Mouse (Mus musculus) myocyte (in vitro differentiated cells): ENCODE results near the gene a. TPM values are rescaled to one million over a fixed set of nuclear protein-coding genes. Genes with fewer than 3 reads are reported as not detected.
"Not testable (repeated sequence)": the region's sequence is repeated elsewhere in the genome, so short reads cannot be mapped to it uniquely, and the experiment has no call there.

Experiments used
- H3K27me3 ChIP-seq: one replicate; pipeline ENCODE4 v1.6.1; 2011; ENCODE audit not compliant: control insufficient read depth, insufficient read depth, insufficient read length
- H3K36me3 ChIP-seq: one replicate; pipeline ENCODE4 v1.6.1; 2011; ENCODE audit not compliant: control insufficient read depth, insufficient read depth
- H3K4me2 ChIP-seq: one replicate; pipeline ENCODE4 v1.6.1; 2011; ENCODE audit warnings: low read depth, control low read depth
- H3K4me3 ChIP-seq: one replicate; pipeline ENCODE4 v1.5.1; 2011; ENCODE audit warnings: mild to moderate bottlenecking, control low read depth, moderate library complexity
- H3K79me2 ChIP-seq: one replicate; pipeline ENCODE4 v1.6.1; 2011; ENCODE audit not compliant: control insufficient read depth, insufficient read depth
- H3ac ChIP-seq: one replicate; pipeline ENCODE4 v1.6.1; 2011; ENCODE audit not compliant: control insufficient read depth, insufficient read length
- CEBPB ChIP-seq: IDR thresholded peaks from 2 replicates; pipeline ENCODE4 v1.6.1; 2011; ENCODE audit warnings: mild to moderate bottlenecking, moderate library complexity; ENCODE audit not compliant: poor library complexity, insufficient read depth, severe bottlenecking
- E2F4 ChIP-seq: IDR thresholded peaks from one replicate; pipeline ENCODE4 v1.6.1; 2011; ENCODE audit warnings: mild to moderate bottlenecking, control low read depth, moderate library complexity; ENCODE audit not compliant: insufficient read depth
- MAX ChIP-seq: IDR thresholded peaks from one replicate; pipeline ENCODE4 v1.6.1; 2011; ENCODE audit warnings: low read depth, mild to moderate bottlenecking, control low read depth
- MYOD1 ChIP-seq, 3 experiments: IDR thresholded peaks; one replicate each; pipeline ENCODE4 v1.6.1; 2011; ENCODE audit warnings: control low read depth in 2 of 3, low read depth in 2 of 3, mild to moderate bottlenecking in 2 of 3, moderate library complexity in 1 of 3; ENCODE audit not compliant: insufficient read length in 2 of 3, control insufficient read depth in 1 of 3
- MYOG ChIP-seq, 3 experiments: IDR thresholded peaks; one replicate each; pipeline ENCODE4 v1.6.1; 2011; ENCODE audit warnings: control low read depth in 2 of 3, low read depth in 2 of 3, mild to moderate bottlenecking in 2 of 3; ENCODE audit not compliant: insufficient read length in 2 of 3, control insufficient read depth in 1 of 3, insufficient read depth in 1 of 3
- POLR2A ChIP-seq: IDR thresholded peaks from one replicate; pipeline ENCODE4 v1.6.1; 2011; ENCODE audit warnings: low read depth, mild to moderate bottlenecking, control low read depth, moderate library complexity; ENCODE audit not compliant: insufficient read length
- POLR2AphosphoS2 ChIP-seq: IDR thresholded peaks from one replicate; pipeline ENCODE4 v1.6.1; 2011; ENCODE audit warnings: low read depth, control low read depth; ENCODE audit not compliant: insufficient read length
- REST ChIP-seq: IDR thresholded peaks from one replicate; pipeline ENCODE4 v1.6.1; 2011; ENCODE audit warnings: mild to moderate bottlenecking, control low read depth, moderate library complexity; ENCODE audit not compliant: insufficient read depth, insufficient read length
- SRF ChIP-seq: IDR thresholded peaks from one replicate; pipeline ENCODE4 v1.6.1; 2011; ENCODE audit warnings: low read depth; ENCODE audit not compliant: control insufficient read depth, insufficient read length
- TCF12 ChIP-seq: IDR thresholded peaks from one replicate; pipeline ENCODE4 v1.6.1; 2011; ENCODE audit warnings: mild to moderate bottlenecking, control low read depth; ENCODE audit not compliant: poor library complexity, insufficient read depth, severe bottlenecking
- TCF3 ChIP-seq: IDR thresholded peaks from one replicate; pipeline ENCODE4 v1.6.1; 2011; ENCODE audit warnings: low read depth, control low read depth; ENCODE audit not compliant: insufficient read length
- USF1 ChIP-seq: IDR thresholded peaks from one replicate; pipeline ENCODE4 v1.6.1; 2011; ENCODE audit warnings: low read depth, mild to moderate bottlenecking, control low read depth, moderate library complexity
- polyA plus RNA-seq: library from polyadenylated mRNA; unstranded; fragments of >200 nt; fragmentation: generic; extraction: Trizol; gene quantifications from one replicate; pipeline ENCODE4 v1.2.1, GENCODE M21; 2012; ENCODE audit warnings: missing spikeins

Gene a
- polyA plus RNA-seq, 1 experiment = not detected

DNA sequence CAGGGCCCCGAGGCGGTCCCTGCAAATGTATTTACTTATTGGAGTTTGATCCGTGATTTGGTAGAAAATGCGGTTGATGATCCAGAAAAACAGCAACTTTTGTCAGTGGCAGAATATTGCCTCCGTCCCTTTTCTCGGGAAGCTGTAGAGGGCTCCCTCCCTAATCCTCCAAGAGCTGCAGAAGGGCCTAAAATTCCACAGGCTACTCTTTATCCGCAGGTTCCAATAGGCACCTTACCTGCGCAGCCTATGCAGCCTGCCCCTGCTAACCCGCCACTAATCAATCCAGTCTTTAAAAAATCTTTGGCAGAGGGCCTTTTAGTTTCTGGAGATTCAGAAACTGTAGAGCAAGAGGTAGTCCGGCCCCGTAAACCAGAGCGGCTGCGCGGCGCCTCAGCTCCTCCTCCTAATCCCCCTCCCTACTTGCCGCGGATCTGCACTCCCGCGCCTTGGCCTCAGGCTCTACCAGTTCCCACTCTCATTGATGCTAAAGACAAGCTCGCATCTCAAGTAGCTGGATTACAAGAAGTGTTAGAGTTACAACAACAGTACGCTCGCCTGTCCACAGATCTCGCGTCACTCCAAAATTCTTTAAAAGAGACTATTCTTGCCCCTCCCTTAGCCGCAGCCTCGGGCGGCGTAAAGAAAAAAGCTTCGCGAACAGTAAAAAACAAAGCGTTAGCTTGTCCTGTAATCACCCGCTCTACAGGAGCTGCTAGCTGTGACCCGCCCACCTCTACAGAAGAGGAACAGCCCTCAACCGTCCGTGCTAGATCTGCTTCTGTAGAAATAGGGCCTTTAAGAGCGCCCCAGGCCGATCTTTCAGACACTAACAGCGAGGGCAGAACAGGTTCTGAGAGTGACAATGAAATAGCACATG lies 227.8 kb downstream of the a start:
- Histone ChIP-seq H3K27me3 (no peaks in the 10 kb centered on the region), H3K79me2 (no peaks in the 10 kb centered on the region), H3K4me3 (no peak overlapping the region), H3K4me2 (peak overlapping the region; percentile 56), H3ac (no peak overlapping the region), H3K36me3 (no peaks in the 10 kb centered on the region)
- TF ChIP-seq REST (no peak), POLR2A (no peak), TCF12 (no peak), POLR2AphosphoS2 (no peak), MYOD1 (IDR thresholded peaks at IDR 0.05; ENCODE audit: control insufficient read depth in 1 of 3, insufficient read length in 2 of 3, low read depth in 2 of 3) (no peak), E2F4 (no peak), MYOG (IDR thresholded peaks at IDR 0.05; ENCODE audit: control insufficient read depth in 1 of 3, insufficient read depth in 1 of 3, insufficient read length in 2 of 3, low read depth in 2 of 3) (no peak), CEBPB (no peak), USF1 (no peak), TCF3 (no peak), SRF (no peak), MAX (no peak)

DNA sequence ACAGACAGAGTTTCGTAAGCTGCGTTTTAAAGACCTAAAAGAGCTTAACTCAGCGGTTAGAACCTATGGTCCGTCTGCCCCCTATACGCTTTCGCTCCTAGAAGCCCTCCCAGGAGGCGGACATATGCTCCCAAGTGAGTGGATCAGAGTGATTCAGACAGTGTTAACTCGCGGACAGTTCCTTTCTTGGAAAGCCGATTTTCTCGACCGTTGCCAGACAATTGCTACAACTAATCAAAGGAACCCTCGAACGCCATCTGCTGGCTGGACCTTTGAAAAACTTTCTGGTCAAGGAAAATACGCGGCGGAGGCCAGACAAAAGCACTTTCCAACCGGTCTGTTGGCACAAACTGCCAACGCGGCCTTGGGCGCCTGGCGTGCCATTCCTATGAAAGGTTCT lies 228.5 kb downstream of the a start:
- Histone ChIP-seq H3ac (no peak overlapping the region), H3K27me3 (no peaks in the 10 kb centered on the region), H3K4me2 (peak overlapping the region; percentile 56), H3K36me3 (no peaks in the 10 kb centered on the region), H3K4me3 (no peak overlapping the region), H3K79me2 (no peaks in the 10 kb centered on the region)
- TF ChIP-seq TCF12 (no peak), MYOG (IDR thresholded peaks at IDR 0.05; ENCODE audit: control insufficient read depth in 1 of 3, insufficient read depth in 1 of 3, insufficient read length in 2 of 3, low read depth in 2 of 3) (no peak), POLR2A (no peak), SRF (no peak), MYOD1 (IDR thresholded peaks at IDR 0.05; ENCODE audit: control insufficient read depth in 1 of 3, insufficient read length in 2 of 3, low read depth in 2 of 3) (no peak), USF1 (no peak), E2F4 (no peak), TCF3 (no peak), REST (no peak), MAX (no peak), CEBPB (no peak), POLR2AphosphoS2 (no peak)

DNA sequence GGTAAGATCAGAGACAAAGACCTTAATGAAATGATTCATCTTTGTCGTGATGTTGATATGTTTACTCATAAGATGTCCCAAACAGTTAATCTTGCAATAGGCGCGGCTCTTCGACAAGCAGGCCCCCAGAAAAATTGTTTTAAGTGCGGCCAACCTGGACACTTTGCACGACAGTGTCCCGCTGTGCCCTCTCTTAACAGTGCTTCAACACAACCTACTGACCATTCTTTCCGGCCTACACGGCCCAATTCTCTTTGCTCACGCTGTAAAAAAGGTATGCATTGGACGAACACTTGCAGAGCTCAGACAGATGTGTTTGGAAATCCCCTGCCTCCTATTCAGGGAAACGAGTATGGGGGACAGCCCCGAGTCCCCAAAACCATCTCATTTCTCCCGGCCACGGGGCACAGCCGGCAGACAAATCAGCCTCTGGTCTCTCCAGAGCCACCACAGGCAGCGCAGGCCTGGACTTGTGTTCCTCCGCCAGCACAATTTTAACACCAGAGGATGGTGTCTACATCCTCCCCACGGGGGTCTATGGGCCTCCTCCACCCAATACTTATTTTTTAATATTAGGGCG lies 229.1 kb downstream of the a start:
- not testable (repeated sequence) for H3ac ChIP-seq, H3K27me3 ChIP-seq, H3K79me2 ChIP-seq, H3K36me3 ChIP-seq, H3K4me3 ChIP-seq, H3K4me2 ChIP-seq

DNA sequence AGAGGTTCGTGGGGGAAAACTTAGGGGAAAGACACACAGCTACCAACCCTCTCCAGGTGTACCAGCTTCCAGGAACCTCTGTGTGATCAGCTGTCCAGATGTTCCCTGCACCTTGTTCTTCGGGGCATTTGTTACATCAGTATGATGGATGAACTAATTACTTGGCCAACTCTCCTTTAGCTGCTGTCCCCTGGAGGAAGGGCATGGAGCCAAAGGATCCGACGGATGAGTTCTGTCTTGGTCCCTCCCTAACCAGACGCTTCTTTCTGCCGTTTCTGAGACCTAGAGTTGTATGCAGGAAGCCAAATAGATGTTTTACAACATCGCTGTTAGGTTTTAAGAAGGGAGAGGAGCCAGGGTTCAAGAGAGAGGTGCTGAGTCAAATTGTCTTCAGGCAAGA lies 239.6 kb downstream of the a start:
- no peaks in the 10 kb centered on the region for H3K79me2 ChIP-seq
- H3ac ChIP-seq = no peak overlapping the region
- H3K27me3 ChIP-seq = no peaks in the 10 kb centered on the region
- no peak overlapping the region for H3K4me2 ChIP-seq
- H3K36me3 ChIP-seq = no peaks in the 10 kb centered on the region
- TF ChIP-seq MYOG (IDR thresholded peaks at IDR 0.05; ENCODE audit: control insufficient read depth in 1 of 3, insufficient read depth in 1 of 3, insufficient read length in 2 of 3, low read depth in 2 of 3) (no peak), TCF3 (no peak), CEBPB (no peak), USF1 (no peak), E2F4 (no peak), TCF12 (no peak), POLR2AphosphoS2 (no peak), SRF (no peak), POLR2A (no peak), MYOD1 (IDR thresholded peaks at IDR 0.05; ENCODE audit: control insufficient read depth in 1 of 3, insufficient read length in 2 of 3, low read depth in 2 of 3) (no peak), MAX (no peak), REST (no peak)
- no peak overlapping the region for H3K4me3 ChIP-seq
